Mouse (Mus musculus) urinary bladder, postnatal 4 days (tissue): ENCODE measurements around the gene Prkca.

ENCODE experiments used
- DNase-seq, 2 experiments: peaks; one replicate each; pipeline ENCODE4 v3.0.0; 2021 to 2022; ENCODE audit warnings: low spot score in 2 of 2

Prkca gene

GRCm38 (mm10) chr11:108206602-108207001, 137.1 kb downstream of the Prkca start:
- DNase-seq: no peak

GRCm38 (mm10) chr11:108204895-108205248, 138.9 kb downstream of the Prkca start:
- no peak for DNase-seq

- no peak for DNase-seq
Measured at GRCm38 (mm10) chr11:108204202-108204894, 139.4 kb downstream of the Prkca start.

- no peak for DNase-seq
Measured at GRCm38 (mm10) chr11:108202835-108203234, 140.9 kb downstream of the Prkca start.

GRCm38 (mm10) chr11:108200679-108201586, 142.8 kb downstream of the Prkca start:
- no peak for DNase-seq

- DNase-seq: no peak
Measured at GRCm38 (mm10) chr11:108199429-108199985, 144.2 kb downstream of the Prkca start.

- DNase-seq: no peak
Measured at GRCm38 (mm10) chr11:108198592-108198991, 145.1 kb downstream of the Prkca start.

GRCm38 (mm10) chr11:108197427-108198218, 146.1 kb downstream of the Prkca start:
- DNase-seq: no peak

GRCm38 (mm10) chr11:108196796-108197195, 146.9 kb downstream of the Prkca start:
- no peak for DNase-seq

- DNase-seq: no peak
Measured at GRCm38 (mm10) chr11:108190298-108190697, 153.4 kb downstream of the Prkca start.

- DNase-seq: no peak
Measured at GRCm38 (mm10) chr11:108189362-108189761, 154.4 kb downstream of the Prkca start.

GRCm38 (mm10) chr11:108182421-108182820, 161.3 kb downstream of the Prkca start:
- DNase-seq: peak in 1 of 2 experiments; percentile 48

- DNase-seq: no peak
Measured at GRCm38 (mm10) chr11:108181012-108181713, 162.6 kb downstream of the Prkca start.

- no peak for DNase-seq
Measured at GRCm38 (mm10) chr11:108178802-108179201, 164.9 kb downstream of the Prkca start.

- no peak for DNase-seq
Measured at GRCm38 (mm10) chr11:108178258-108178657, 165.5 kb downstream of the Prkca start.

- no peak for DNase-seq
Measured at GRCm38 (mm10) chr11:108176715-108177114, 167.0 kb downstream of the Prkca start.

GRCm38 (mm10) chr11:108171917-108172316, 171.8 kb downstream of the Prkca start:
- DNase-seq: no peak

- no peak for DNase-seq
Measured at GRCm38 (mm10) chr11:108171260-108171659, 172.5 kb downstream of the Prkca start.

GRCm38 (mm10) chr11:108170107-108170506, 173.6 kb downstream of the Prkca start:
- DNase-seq: no peak

- DNase-seq: no peak
Measured at GRCm38 (mm10) chr11:108165725-108166124, 178.0 kb downstream of the Prkca start.

GRCm38 (mm10) chr11:108162639-108163038, 181.1 kb downstream of the Prkca start:
- no peak for DNase-seq
